Mouse (Mus musculus) heart, embryonic 14.5 days (tissue): ENCODE results near the gene Gtf3c2. TPM values are rescaled to one million over a fixed set of nuclear protein-coding genes. Genes with fewer than 3 reads are reported as not detected.
A peak's percentile ranks its signal among the peaks of the same experiment; 100 is the strongest.
"Not testable (repeated sequence)": the region's sequence is repeated elsewhere in the genome, so short reads cannot be mapped to it uniquely, and the experiment has no call there.

Experiments
- ATAC-seq: fragments of 200-750 bp; cut with Nextera tagmentation; 2 replicates; pipeline ENCODE4 v1.8.0; 2017; ENCODE audit warnings: low read depth, moderate TSS enrichment; ENCODE audit not compliant: insufficient number of reproducible peaks, insufficient read depth, low FRiP score
- H3K27ac ChIP-seq, 2 experiments: fragments of 200-500 bp in 1 of 2; fragments of 300-500 bp in 1 of 2; sonication (generic) in 1 of 2; replicated peaks in 1 of 2; 2 replicates each; pipeline ENCODE4 v1.5.1; 2012 to 2014; ENCODE audit warnings: low read depth in 2 of 2, low read length in 2 of 2, control low read depth in 1 of 2, mild to moderate bottlenecking in 1 of 2, mixed read lengths in 1 of 2; ENCODE audit not compliant: control insufficient read depth in 1 of 2, insufficient read depth in 1 of 2
- H3K27me3 ChIP-seq: fragments of 300-500 bp; sonication (generic); 2 replicates; pipeline ENCODE4 v1.6.1; 2014; ENCODE audit warnings: mild to moderate bottlenecking, low read length, control low read depth; ENCODE audit not compliant: control insufficient read depth, insufficient read depth
- H3K36me3 ChIP-seq: fragments of 300-500 bp; sonication (generic); 2 replicates; pipeline ENCODE4 v1.6.1; 2014; ENCODE audit warnings: mild to moderate bottlenecking, control low read depth, low read length, mixed read lengths; ENCODE audit not compliant: control insufficient read depth, insufficient read depth
- H3K4me1 ChIP-seq, 2 experiments: fragments of 200-500 bp in 1 of 2; fragments of 300-500 bp in 1 of 2; sonication (generic) in 1 of 2; 2 replicates each; pipeline ENCODE4 v1.6.1; 2012 to 2014; ENCODE audit warnings: low read length in 2 of 2, control low read depth in 1 of 2, mixed read lengths in 1 of 2; ENCODE audit not compliant: control insufficient read depth in 2 of 2, insufficient read depth in 2 of 2
- H3K4me2 ChIP-seq: fragments of 300-500 bp; sonication (generic); 2 replicates; pipeline ENCODE4 v1.6.1; 2014; ENCODE audit warnings: mild to moderate bottlenecking, low read length
- H3K4me3 ChIP-seq, 2 experiments: fragments of 200-500 bp in 1 of 2; fragments of 300-500 bp in 1 of 2; sonication (generic) in 1 of 2; 2 replicates each; pipeline ENCODE4 v1.5.1; 2012 to 2014; ENCODE audit warnings: low read length in 2 of 2, mild to moderate bottlenecking in 2 of 2, control low read depth in 1 of 2, low read depth in 1 of 2, moderate library complexity in 1 of 2; ENCODE audit not compliant: control insufficient read depth in 1 of 2, insufficient read depth in 1 of 2
- H3K9ac ChIP-seq: fragments of 300-500 bp; sonication (generic); 2 replicates; pipeline ENCODE4 v1.6.1; 2014; ENCODE audit warnings: mild to moderate bottlenecking, low read length
- H3K9me3 ChIP-seq: fragments of 300-500 bp; sonication (generic); 2 replicates; pipeline ENCODE4 v1.6.1; 2016; ENCODE audit warnings: low read length, control low read depth; ENCODE audit not compliant: control insufficient read depth
- WGBS: fragments of 180-500 bp; shearing (Covaris S2); extraction: QIAGEN DNeasy Blood & Tissue Kit; methylation state at CpG from one replicate; pipeline ENCODE4 v1.1.7; 2014; 5-methylcytosine and 5-hydroxymethylcytosine counted together
- polyA plus RNA-seq: library from polyadenylated mRNA; unstranded; fragments of >200 nt; fragmentation: Nextera tagmentation; extraction: Ambion mirVana; gene quantifications from 2 replicates; pipeline ENCODE4 v1.2.1, GENCODE M21; 2014

The Gtf3c2 gene
- polyA plus RNA-seq, 1 experiment from 2014 or later, result 42.6 TPM

DNA sequence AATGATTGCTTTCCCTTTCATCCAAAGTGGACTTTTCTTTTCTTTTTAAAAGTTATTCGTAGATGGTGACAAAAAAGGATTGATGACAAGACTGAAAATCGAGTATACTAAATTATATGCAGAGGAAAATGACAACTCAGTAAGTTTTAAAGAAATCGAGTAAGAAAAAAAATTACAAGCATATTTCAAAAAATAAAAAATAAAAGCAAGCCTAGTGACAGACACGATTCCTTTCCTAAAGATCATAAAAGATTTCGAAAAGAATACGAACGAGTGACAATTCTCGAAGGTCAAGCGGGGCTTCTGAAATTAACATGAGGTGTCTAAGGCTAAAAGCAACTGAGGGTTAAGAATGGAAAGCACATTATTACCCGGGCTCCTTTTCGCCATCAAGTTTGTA is 39.5 kb upstream of the Gtf3c2 start:
- H3K27me3 ChIP-seq, result no peaks in the 10 kb centered on the region
- H3K9me3 ChIP-seq, result no peaks in the 10 kb centered on the region
- no peak for ATAC-seq
- peak overlapping the region; percentile 84 for H3K4me2 ChIP-seq
- peaks cover 5 to 21% of the 10 kb centered on the region in 2 experiments; a peak in 3 of 4 replicates for H3K4me1 ChIP-seq
- under 1% methylated on average over 11 of the region's 11 CpGs for WGBS
- H3K4me3 ChIP-seq, result peak overlapping the region; percentile 57 to 93
- peak overlapping the region; percentile 58 to 83 for H3K27ac ChIP-seq
- H3K9ac ChIP-seq, result peak overlapping the region; percentile 88
- H3K36me3 ChIP-seq, result no peaks in the 10 kb centered on the region

DNA sequence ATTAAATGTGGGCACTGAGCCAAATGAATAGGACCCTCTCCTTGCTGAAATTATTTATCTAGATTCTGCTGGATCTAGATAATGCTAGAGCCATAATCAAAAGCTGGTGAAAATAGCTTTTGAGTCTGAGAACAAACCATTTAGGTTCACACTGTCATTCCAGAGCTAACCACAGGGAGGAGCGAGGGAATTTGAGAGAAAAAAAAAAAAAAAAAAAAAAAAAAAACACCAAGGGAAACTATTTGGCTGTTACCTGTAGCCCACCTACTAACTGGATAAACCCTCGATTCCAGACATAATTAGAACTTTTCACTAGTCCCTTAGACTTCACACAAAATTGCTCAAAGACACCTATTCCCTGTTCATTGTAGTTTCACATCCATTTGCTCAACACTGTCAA is 39.1 kb upstream of the Gtf3c2 start:
- Histone ChIP-seq H3K9ac (peak overlapping the region; percentile 88), H3K9me3 (no peaks in the 10 kb centered on the region), H3K4me1 (peaks cover 5 to 21% of the 10 kb centered on the region in 2 experiments; a peak in 3 of 4 replicates), H3K36me3 (no peaks in the 10 kb centered on the region), H3K4me3 (peak overlapping the region in 1 of 2 experiments; percentile 93; a peak in 2 of 4 replicates), H3K27ac (peak overlapping the region in 1 of 2 experiments; percentile 6; a peak in 1 of 4 replicates), H3K4me2 (peak overlapping the region; percentile 84), H3K27me3 (no peaks in the 10 kb centered on the region)
- no peak for ATAC-seq
- WGBS, result 4% methylated on average over 2 of the region's 2 CpGs

DNA sequence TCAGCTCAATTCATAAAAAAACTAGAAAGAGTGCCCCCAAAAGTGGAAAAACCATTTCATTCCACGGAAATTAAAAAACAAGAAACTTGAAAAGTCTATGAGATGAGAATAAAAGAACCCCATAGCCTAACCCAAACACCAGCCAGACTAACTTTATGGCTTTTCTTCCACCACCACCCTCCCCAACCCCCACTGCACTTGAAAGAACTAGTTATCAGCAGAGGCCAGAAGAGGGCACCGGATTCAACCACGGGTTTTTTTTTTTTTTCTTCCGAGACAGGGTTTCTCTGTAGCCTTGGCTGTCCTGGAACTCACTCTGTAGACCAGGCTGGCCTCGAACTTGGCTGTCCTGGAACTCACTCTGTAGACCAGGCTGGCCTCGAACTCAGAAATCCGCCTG is 38.4 kb upstream of the Gtf3c2 start:
- no peak overlapping the region for H3K4me2 ChIP-seq
- 46% methylated on average over 7 of the region's 7 CpGs for WGBS
- H3K36me3 ChIP-seq, result no peaks in the 10 kb centered on the region
- H3K9me3 ChIP-seq, result no peaks in the 10 kb centered on the region
- H3K4me3 ChIP-seq, result no peak overlapping the region
- H3K27me3 ChIP-seq, result no peaks in the 10 kb centered on the region
- ATAC-seq, result no peak
- H3K9ac ChIP-seq, result no peak overlapping the region; the same call in 1 of the 2 replicates
- no peak overlapping the region for H3K27ac ChIP-seq
- H3K4me1 ChIP-seq, result peaks cover 5 to 21% of the 10 kb centered on the region in 2 experiments; a peak in 3 of 4 replicates

DNA sequence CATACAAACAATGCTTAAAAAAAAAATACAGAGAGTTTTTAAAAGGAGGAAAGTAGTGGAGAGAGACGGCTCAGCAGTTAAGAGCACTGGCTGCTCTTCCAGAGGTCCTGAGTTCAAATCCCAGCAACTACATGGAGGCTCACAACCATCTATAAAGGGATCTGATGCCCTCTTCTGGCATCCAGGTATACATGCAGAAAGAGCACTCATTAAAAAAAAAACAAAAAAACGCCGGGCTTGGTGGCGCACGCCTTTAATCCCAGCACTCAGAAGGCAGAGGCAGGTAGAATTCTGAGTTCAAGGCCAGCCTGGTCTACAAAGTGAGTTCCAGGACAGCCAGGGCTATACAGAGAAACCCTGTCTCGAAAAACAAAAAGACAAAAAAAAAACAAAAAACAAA is 36.6 kb upstream of the Gtf3c2 start:
- not testable (repeated sequence) for H3K4me3 ChIP-seq, H3K36me3 ChIP-seq, H3K9me3 ChIP-seq, H3K27me3 ChIP-seq, H3K27ac ChIP-seq, H3K4me2 ChIP-seq, H3K9ac ChIP-seq, ATAC-seq
- H3K4me1 ChIP-seq, result peaks cover 5 to 21% of the 10 kb centered on the region in 2 experiments; a peak in 3 of 4 replicates
- 81% methylated on average over 6 of the region's 6 CpGs for WGBS

DNA sequence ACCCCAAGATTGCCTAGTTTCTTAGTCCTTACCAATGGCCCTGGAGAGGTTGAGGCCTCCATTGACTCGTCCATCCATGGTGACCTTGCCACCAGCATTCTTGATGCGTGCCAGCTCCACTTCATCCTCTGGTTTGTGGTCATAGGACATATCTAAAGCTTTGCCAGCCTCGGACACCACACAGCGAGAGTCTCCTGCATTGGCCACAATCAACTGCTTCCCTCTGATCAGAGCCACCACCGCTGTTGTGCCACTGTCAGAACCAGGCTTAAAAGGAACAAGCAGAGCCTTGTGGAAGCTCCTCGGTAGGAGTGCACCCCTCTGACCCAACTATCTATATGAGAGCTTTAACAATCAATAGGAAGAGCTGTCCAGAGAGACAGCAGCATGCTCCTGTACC is 24.5 kb upstream of the Gtf3c2 start:
- Histone ChIP-seq H3K27ac (no peak overlapping the region), H3K9me3 (peaks cover 6% of the 10 kb centered on the region), H3K9ac (no peak overlapping the region), H3K4me1 (peaks cover 5 to 15% of the 10 kb centered on the region in 2 experiments; a peak in 2 of 4 replicates), H3K27me3 (no peaks in the 10 kb centered on the region), H3K4me3 (no peak overlapping the region), H3K36me3 (peaks cover 72% of the 10 kb centered on the region), H3K4me2 (no peak overlapping the region)
- ATAC-seq, result no peak
- 89% methylated on average over 6 of the region's 6 CpGs for WGBS

DNA sequence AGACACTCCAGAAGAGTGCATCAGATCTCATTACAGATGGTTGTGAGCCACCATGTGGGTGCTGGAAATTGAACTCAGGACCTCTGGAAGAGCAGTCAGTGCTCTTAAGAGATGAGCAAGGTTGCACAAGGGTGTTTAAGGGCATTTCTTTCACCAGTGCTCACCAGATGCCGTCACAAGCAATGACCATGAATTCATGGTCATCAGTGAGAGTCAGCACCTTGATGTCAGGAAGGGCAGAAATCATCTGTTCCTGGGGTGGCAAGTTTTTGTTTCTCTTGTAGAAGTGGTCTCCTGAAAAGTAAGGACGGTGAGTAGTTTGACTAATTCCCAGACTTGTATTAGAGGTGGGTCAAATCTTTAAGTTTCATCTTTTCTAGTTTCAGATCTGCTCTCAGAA is 23.9 kb upstream of the Gtf3c2 start:
- 87% methylated on average over 2 of the region's 2 CpGs for WGBS
- Histone ChIP-seq H3K27ac (no peak overlapping the region), H3K4me1 (peaks cover 5 to 15% of the 10 kb centered on the region in 2 experiments; a peak in 2 of 4 replicates), H3K9ac (no peak overlapping the region), H3K4me3 (no peak overlapping the region), H3K27me3 (no peaks in the 10 kb centered on the region), H3K4me2 (no peak overlapping the region), H3K9me3 (peaks cover 6% of the 10 kb centered on the region), H3K36me3 (peaks cover 77% of the 10 kb centered on the region)
- no peak for ATAC-seq

DNA sequence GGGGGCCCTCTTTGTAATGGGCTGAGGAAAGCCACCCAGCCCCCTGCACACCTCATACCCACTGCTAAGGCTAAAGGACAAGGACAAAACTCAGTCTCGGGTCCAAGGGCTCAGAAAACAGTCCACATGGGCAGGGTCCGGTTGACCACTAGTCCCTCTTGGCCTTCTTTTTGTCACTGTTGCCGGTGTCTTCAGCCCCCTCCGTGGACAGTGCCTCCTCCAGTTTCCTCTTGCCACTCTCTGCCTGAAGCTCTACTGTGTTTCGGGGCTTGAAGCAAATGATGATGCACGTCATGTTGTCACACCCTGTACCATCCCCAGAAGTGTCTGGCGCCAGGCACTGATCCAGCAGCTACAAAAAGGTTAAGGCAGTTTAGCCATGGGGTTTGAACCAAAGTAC is 23.0 kb upstream of the Gtf3c2 start:
- Histone ChIP-seq H3K4me1 (peaks cover 5 to 15% of the 10 kb centered on the region in 2 experiments; a peak in 2 of 4 replicates), H3K9me3 (peaks cover 6% of the 10 kb centered on the region), H3K27ac (peak overlapping the region in 1 of 2 experiments; percentile 86; a peak in 1 of 4 replicates), H3K27me3 (no peaks in the 10 kb centered on the region), H3K4me2 (peak overlapping the region; percentile 77), H3K36me3 (peaks cover 82% of the 10 kb centered on the region), H3K4me3 (peak overlapping the region; percentile 60 to 86; a peak in 2 of 4 replicates), H3K9ac (no peak overlapping the region; the same call in 1 of the 2 replicates)
- 89% methylated on average over 7 of the region's 7 CpGs for WGBS
- no peak for ATAC-seq
